Mouse (Mus musculus) liver, embryonic 14.5 days (tissue): Measurements from ENCODE around the gene Crlf3.

Experiments used
- CTCF ChIP-seq: IDR thresholded peaks from 2 replicates; pipeline ENCODE4 v1.5.1; 2016; ENCODE audit warnings: antibody characterized with exemption, low read depth, control low read depth
- EP300 ChIP-seq: IDR thresholded peaks from 2 replicates; pipeline ENCODE4 v1.6.1; 2016; ENCODE audit warnings: antibody characterized with exemption, low read depth

DNA sequence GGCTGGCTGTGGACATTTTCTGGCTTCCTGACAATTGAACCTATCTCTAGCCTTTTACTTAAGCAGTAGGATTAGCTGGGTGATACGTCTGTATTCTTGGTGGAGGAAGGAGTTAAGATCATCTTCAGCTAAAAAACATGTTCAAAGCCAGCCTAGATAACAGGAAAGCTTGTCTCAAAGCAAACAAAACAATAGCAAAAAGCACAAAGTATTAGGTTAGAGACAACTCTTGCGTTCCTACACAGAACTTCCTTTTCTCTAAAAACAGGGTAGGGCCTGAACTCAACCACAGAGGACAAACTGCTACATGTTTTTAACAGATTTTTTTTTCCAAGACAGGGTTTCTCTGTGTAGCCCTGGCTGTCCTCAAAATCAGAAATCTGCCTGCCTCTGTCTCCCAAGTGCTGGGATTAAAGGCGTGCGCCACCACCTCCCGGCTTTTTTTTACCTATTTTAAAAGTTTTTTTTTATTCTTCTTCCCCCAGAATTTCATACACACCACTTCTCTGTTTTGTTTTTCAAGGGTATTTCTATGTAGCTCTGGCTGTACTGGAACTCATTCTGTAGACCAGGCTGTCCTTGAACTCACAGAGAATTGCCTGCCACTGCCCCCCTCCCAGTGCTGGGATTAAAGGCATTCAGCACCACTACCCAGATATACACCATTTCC is 5.0 kb downstream of the Crlf3 start:
- no peak for TF ChIP-seq CTCF
- TF ChIP-seq EP300 = no peak
